Mouse (Mus musculus) thymus, adult 2 months (tissue): ENCODE measurements around the gene Arhgap17. TPM values are rescaled to one million over a fixed set of nuclear protein-coding genes. Genes with fewer than 3 reads are reported as not detected.

ENCODE experiments used
- DNase-seq: peaks from one replicate; pipeline ENCODE4 v3.0.0; 2021
- H3K27ac ChIP-seq: fragments of 200-500 bp; 2 replicates; pipeline ENCODE4 v1.5.1; 2012; ENCODE audit warnings: low read length, control low read depth; ENCODE audit not compliant: control insufficient read depth, insufficient read depth
- H3K27me3 ChIP-seq: fragments of 200-500 bp; 2 replicates; pipeline ENCODE4 v1.6.1; 2012; ENCODE audit warnings: mild to moderate bottlenecking, low read length, moderate library complexity, mixed read lengths; ENCODE audit not compliant: control insufficient read depth, insufficient read depth
- H3K36me3 ChIP-seq: fragments of 200-500 bp; 2 replicates; pipeline ENCODE4 v1.6.1; 2012; ENCODE audit warnings: mild to moderate bottlenecking, low read length, moderate library complexity; ENCODE audit not compliant: control insufficient read depth, insufficient read depth
- H3K4me1 ChIP-seq: fragments of 200-500 bp; replicated peaks from 2 replicates; pipeline ENCODE4 v1.6.1; 2012; ENCODE audit warnings: low read length; ENCODE audit not compliant: control insufficient read depth, insufficient read depth
- H3K4me3 ChIP-seq: fragments of 200-500 bp; 2 replicates; pipeline ENCODE4 v1.5.1; 2012; ENCODE audit warnings: mild to moderate bottlenecking, low read length, control low read depth, moderate library complexity; ENCODE audit not compliant: control insufficient read depth, insufficient read depth
- CTCF ChIP-seq: fragments of 200-500 bp; IDR thresholded peaks from 2 replicates; pipeline ENCODE4 v1.5.1; 2012; ENCODE audit warnings: mild to moderate bottlenecking, control low read depth, low read length, moderate library complexity, borderline replicate concordance; ENCODE audit not compliant: control insufficient read depth, poor library complexity, insufficient read depth; ENCODE audit errors: extremely low read depth
- POLR2A ChIP-seq: fragments of 200-500 bp; IDR thresholded peaks from 2 replicates; pipeline ENCODE4 v1.6.1; 2012; ENCODE audit warnings: mild to moderate bottlenecking, low read length, control low read depth, moderate library complexity; ENCODE audit not compliant: control insufficient read depth, poor library complexity, insufficient read depth; ENCODE audit errors: extremely low read depth
- WGBS: fragments of 180-500 bp; shearing (Covaris S2); methylation state at CpG from one replicate; pipeline ENCODE4 v1.1.7; 2018; 5-methylcytosine and 5-hydroxymethylcytosine counted together
- polyA plus RNA-seq: library from polyadenylated mRNA; depleted of rRNA; stranded (reverse); fragments of >200 nt; gene quantifications from 2 replicates; pipeline ENCODE4 v1.2.3, GENCODE M21; 2012

Gene Arhgap17
- polyA plus RNA-seq, 1 experiment, result 32.2 TPM

- no peak for TF ChIP-seq POLR2A
- TF ChIP-seq CTCF, result no peak
- Histone ChIP-seq H3K4me3 (no peak overlapping the region), H3K4me1 (no peaks in the 10 kb centered on the region), H3K27ac (no peak overlapping the region), H3K36me3 (no peaks in the 10 kb centered on the region), H3K27me3 (no peaks in the 10 kb centered on the region)
- WGBS, result 96% methylated on average over 7 of the region's 7 CpGs
- DNase-seq, result no peak
Measured at GRCm38 (mm10) chr7:123253396-123253795, 116.3 kb downstream of the Arhgap17 start.

- WGBS, result 78% methylated on average over 6 of the region's 6 CpGs
- H3K4me3 ChIP-seq, result no peak overlapping the region
- no peak overlapping the region for H3K27ac ChIP-seq
- DNase-seq, result no peak
- no peaks in the 10 kb centered on the region for H3K27me3 ChIP-seq
- H3K36me3 ChIP-seq, result no peaks in the 10 kb centered on the region
- no peak for TF ChIP-seq CTCF
- no peak for TF ChIP-seq POLR2A
- no peaks in the 10 kb centered on the region for H3K4me1 ChIP-seq
Measured at GRCm38 (mm10) chr7:123251343-123251742, 118.4 kb downstream of the Arhgap17 start.

GRCm38 (mm10) chr7:123248166-123248565 is 121.5 kb downstream of the Arhgap17 start:
- WGBS, result 59% methylated on average over 2 of the region's 2 CpGs

GRCm38 (mm10) chr7:123246504-123247084 is 123.1 kb downstream of the Arhgap17 start:
- TF ChIP-seq CTCF, result no peak
- no peak for TF ChIP-seq POLR2A
- Histone ChIP-seq H3K27ac (no peak overlapping the region), H3K27me3 (no peaks in the 10 kb centered on the region), H3K4me1 (no peaks in the 10 kb centered on the region), H3K4me3 (no peak overlapping the region), H3K36me3 (no peaks in the 10 kb centered on the region)
- WGBS, result 58% methylated on average over 4 of the region's 4 CpGs
- no peak for DNase-seq

More at GRCm38 (mm10) chr7:123248166-123248565, 121.5 kb downstream of the Arhgap17 start:
- H3K27me3 ChIP-seq, result no peaks in the 10 kb centered on the region
- no peaks in the 10 kb centered on the region for H3K4me1 ChIP-seq
- H3K27ac ChIP-seq, result no peak overlapping the region
- no peaks in the 10 kb centered on the region for H3K36me3 ChIP-seq
- no peak for TF ChIP-seq POLR2A
- H3K4me3 ChIP-seq, result no peak overlapping the region
- no peak for DNase-seq

- peaks cover 7% of the 10 kb centered on the region for H3K4me1 ChIP-seq
- TF ChIP-seq POLR2A, result no peak
- no peak for TF ChIP-seq CTCF
- no peak overlapping the region for H3K4me3 ChIP-seq
- H3K27ac ChIP-seq, result no peak overlapping the region
- 97% methylated on average over 1 of the region's 1 CpGs for WGBS
- H3K27me3 ChIP-seq, result no peaks in the 10 kb centered on the region
- H3K36me3 ChIP-seq, result no peaks in the 10 kb centered on the region
- DNase-seq, result no peak
Measured at GRCm38 (mm10) chr7:123244833-123245232, 124.9 kb downstream of the Arhgap17 start.

- Histone ChIP-seq H3K27me3 (no peaks in the 10 kb centered on the region), H3K27ac (no peak overlapping the region), H3K4me3 (no peak overlapping the region), H3K36me3 (no peaks in the 10 kb centered on the region), H3K4me1 (peaks cover 8% of the 10 kb centered on the region)
- 93% methylated on average over 7 of the region's 7 CpGs for WGBS
- DNase-seq, result no peak
- TF ChIP-seq CTCF, result no peak
Measured at GRCm38 (mm10) chr7:123242241-123242640, 127.5 kb downstream of the Arhgap17 start.

- H3K36me3 ChIP-seq, result no peaks in the 10 kb centered on the region
- H3K27ac ChIP-seq, result no peak overlapping the region
- no peak for DNase-seq
- TF ChIP-seq CTCF (no peak), POLR2A (no peak)
- WGBS, result 11% methylated on average over 6 of the region's 6 CpGs
- no peaks in the 10 kb centered on the region for H3K27me3 ChIP-seq
- peaks cover 8% of the 10 kb centered on the region for H3K4me1 ChIP-seq
- no peak overlapping the region for H3K4me3 ChIP-seq
Measured at GRCm38 (mm10) chr7:123240064-123240463, 129.7 kb downstream of the Arhgap17 start.
